Mouse (Mus musculus) hindbrain, embryonic 12.5 days (tissue): ENCODE measurements at regions not wholly inside any gene's neighbourhood (a gene's known extent, or its start where the extent isn't known, plus 50 kb on each side); places are given as distances from the start of the nearest gene placed in this dataset.
A peak's percentile ranks its signal among the peaks of the same experiment; 100 is the strongest.

ENCODE experiments used
- ATAC-seq: fragments of 200-750 bp; cut with Nextera tagmentation; 2 replicates; pipeline ENCODE4 v1.8.0; 2017; ENCODE audit warnings: moderate TSS enrichment; ENCODE audit not compliant: low FRiP score
- H3K27ac ChIP-seq: fragments of 300-500 bp; sonication (generic); 2 replicates; pipeline ENCODE4 v1.5.1; 2016; ENCODE audit warnings: mild to moderate bottlenecking
- H3K27me3 ChIP-seq: fragments of 300-500 bp; sonication (generic); 2 replicates; pipeline ENCODE4 v1.6.1; 2016; ENCODE audit warnings: mild to moderate bottlenecking
- H3K36me3 ChIP-seq: fragments of 300-500 bp; sonication (generic); 2 replicates; pipeline ENCODE4 v1.6.1; 2016; ENCODE audit warnings: mild to moderate bottlenecking
- H3K4me1 ChIP-seq: fragments of 300-500 bp; sonication (generic); 2 replicates; pipeline ENCODE4 v1.6.1; 2016
- H3K4me2 ChIP-seq: fragments of 300-500 bp; sonication (generic); replicated peaks from 2 replicates; pipeline ENCODE4 v1.6.1; 2016; ENCODE audit warnings: mild to moderate bottlenecking
- H3K4me3 ChIP-seq: fragments of 300-500 bp; sonication (generic); 2 replicates; pipeline ENCODE4 v1.5.1; 2016; ENCODE audit warnings: mild to moderate bottlenecking
- H3K9ac ChIP-seq: fragments of 300-500 bp; sonication (generic); 2 replicates; pipeline ENCODE4 v1.6.1; 2016; ENCODE audit warnings: mild to moderate bottlenecking, moderate library complexity
- H3K9me3 ChIP-seq: fragments of 300-500 bp; sonication (generic); replicated peaks from 2 replicates; pipeline ENCODE4 v1.6.1; 2016; ENCODE audit warnings: mild to moderate bottlenecking
- WGBS: fragments of 180-500 bp; shearing (Covaris S2); methylation state at CpG from one replicate; pipeline ENCODE4 v1.1.7; 2016; 5-methylcytosine and 5-hydroxymethylcytosine counted together

DNA sequence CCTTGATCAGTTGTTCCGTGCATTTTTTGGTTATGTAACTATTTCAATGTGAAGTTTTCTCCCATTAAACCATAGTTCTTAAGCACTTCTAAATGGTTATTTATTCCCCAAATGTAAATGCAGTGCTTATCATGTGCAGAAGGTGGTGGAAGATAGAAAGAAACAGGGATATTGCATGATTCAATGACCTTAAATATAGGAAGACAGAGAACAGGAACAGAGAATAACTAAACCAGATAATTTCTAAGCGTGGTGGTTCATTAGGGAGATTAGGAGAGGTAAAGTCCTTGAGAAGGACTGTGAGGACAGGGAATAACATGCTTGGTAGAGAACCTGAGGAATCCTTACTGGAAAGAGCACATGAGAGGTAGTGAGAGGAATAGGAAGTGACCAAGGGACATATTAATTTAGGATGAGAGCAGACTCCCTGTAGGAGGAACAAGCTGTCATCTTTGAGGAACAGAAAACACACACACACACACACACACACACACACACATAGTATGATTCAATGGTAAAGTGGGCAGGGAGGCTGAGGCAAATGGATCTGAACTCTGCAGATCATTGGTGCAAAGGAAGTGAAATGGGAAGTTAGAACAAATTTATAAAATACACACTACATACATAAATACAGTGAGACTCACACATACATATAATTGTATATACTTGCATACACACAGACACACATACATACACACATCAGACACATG lies 143.4 kb upstream of the Chl1 start:
- ATAC-seq, result no peak
- Histone ChIP-seq H3K27ac (no peak overlapping the region), H3K9me3 (no peaks in the 10 kb centered on the region), H3K9ac (no peak overlapping the region), H3K4me2 (no peak overlapping the region), H3K4me3 (no peak overlapping the region), H3K4me1 (no peaks in the 10 kb centered on the region), H3K36me3 (no peaks in the 10 kb centered on the region), H3K27me3 (no peaks in the 10 kb centered on the region)
- WGBS, result 79% methylated on average over 2 of the region's 2 CpGs

GRCm38 (mm10) chr6:103374956-103375355 lies 135.4 kb upstream of the Chl1 start:
- no peaks in the 10 kb centered on the region for H3K36me3 ChIP-seq
- no peak overlapping the region for H3K4me3 ChIP-seq
- no peak for ATAC-seq
- H3K27me3 ChIP-seq, result no peaks in the 10 kb centered on the region
- 84% methylated on average over 7 of the region's 7 CpGs for WGBS
- H3K9ac ChIP-seq, result no peak overlapping the region
- H3K4me1 ChIP-seq, result 0 out of 2 replicates have a peak, but pooled peaks cover 6% of the 10 kb centered on the region
- no peaks in the 10 kb centered on the region for H3K9me3 ChIP-seq
- H3K4me2 ChIP-seq, result no peak overlapping the region
- H3K27ac ChIP-seq, result no peak overlapping the region

GRCm38 (mm10) chr6:103377277-103377676 lies 133.1 kb upstream of the Chl1 start:
- peak; percentile 63 for ATAC-seq
- Histone ChIP-seq H3K36me3 (no peaks in the 10 kb centered on the region), H3K4me3 (no peak overlapping the region), H3K27ac (peak overlapping the region; percentile 55; the same call in 1 of the 2 replicates), H3K9me3 (no peaks in the 10 kb centered on the region), H3K9ac (no peak overlapping the region), H3K27me3 (no peaks in the 10 kb centered on the region), H3K4me1 (peaks cover 11% of the 10 kb centered on the region; the same call in 1 of the 2 replicates), H3K4me2 (no peak overlapping the region)
- WGBS, result 46% methylated on average over 1 of the region's 1 CpGs

- Histone ChIP-seq H3K27ac (peak overlapping the region; percentile 48; the same call in 1 of the 2 replicates), H3K4me3 (no peak overlapping the region), H3K4me1 (peaks cover 14% of the 10 kb centered on the region), H3K27me3 (no peaks in the 10 kb centered on the region), H3K9me3 (no peaks in the 10 kb centered on the region), H3K36me3 (no peaks in the 10 kb centered on the region), H3K4me2 (no peak overlapping the region), H3K9ac (no peak overlapping the region)
- ATAC-seq, result peak; percentile 60; the same call in 1 of the 2 replicates
These were observed 132.3 kb upstream of the Chl1 start for GRCm38 (mm10) chr6:103378047-103378446.

DNA sequence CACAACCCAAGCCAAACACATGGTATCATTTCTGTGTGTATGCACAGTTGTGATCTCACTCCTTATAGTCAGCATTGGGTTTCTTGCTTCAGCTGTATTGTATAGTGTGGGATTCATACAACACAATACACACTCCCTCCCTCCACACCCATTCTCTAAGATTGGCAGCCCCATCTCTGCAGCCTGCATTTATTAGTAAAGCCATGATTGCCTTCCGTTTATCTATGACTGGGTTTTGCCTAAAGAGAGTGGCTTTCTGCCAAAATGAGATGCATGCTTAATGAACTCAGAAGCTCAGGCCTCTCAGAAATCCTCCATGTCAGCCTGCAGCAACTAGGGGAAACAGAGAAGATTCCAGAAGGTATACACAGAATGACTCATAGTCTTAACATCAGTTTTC lies 129.4 kb upstream of the Chl1 start:
- Histone ChIP-seq H3K9me3 (no peaks in the 10 kb centered on the region), H3K4me1 (peaks cover 14% of the 10 kb centered on the region), H3K4me3 (no peak overlapping the region), H3K4me2 (no peak overlapping the region), H3K27me3 (no peaks in the 10 kb centered on the region), H3K27ac (peak overlapping the region; percentile 45), H3K36me3 (no peaks in the 10 kb centered on the region), H3K9ac (no peak overlapping the region)
- peak; percentile 47 for ATAC-seq
- WGBS, result 37% methylated on average over 1 of the region's 1 CpGs

GRCm38 (mm10) chr6:103381930-103382329 lies 128.5 kb upstream of the Chl1 start:
- Histone ChIP-seq H3K4me2 (no peak overlapping the region), H3K4me1 (peaks cover 14% of the 10 kb centered on the region), H3K9me3 (no peaks in the 10 kb centered on the region), H3K27me3 (no peaks in the 10 kb centered on the region), H3K9ac (no peak overlapping the region), H3K27ac (peak overlapping the region; percentile 67), H3K4me3 (no peak overlapping the region), H3K36me3 (no peaks in the 10 kb centered on the region)
- 47% methylated on average over 2 of the region's 2 CpGs for WGBS
- ATAC-seq, result no peak

DNA sequence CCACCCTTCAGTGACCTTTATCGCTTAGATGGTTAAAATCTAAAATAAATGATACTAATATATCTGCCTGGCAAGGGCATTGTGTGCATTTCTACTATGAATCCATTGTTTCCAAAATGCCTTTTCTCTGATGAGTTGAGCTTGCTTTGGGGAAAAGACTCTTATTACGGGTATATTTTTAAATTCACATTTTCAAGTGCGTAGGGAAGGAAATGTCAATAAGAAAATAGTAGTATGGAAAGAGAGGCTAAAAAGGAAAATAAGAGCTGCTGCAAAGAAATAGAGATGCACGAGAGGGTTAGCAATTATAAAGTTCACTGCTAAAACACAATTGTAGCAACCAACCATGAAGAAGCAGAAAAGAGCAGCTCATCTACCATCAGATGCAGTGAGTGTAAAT lies 123.8 kb upstream of the Chl1 start:
- no peak for ATAC-seq
- H3K4me3 ChIP-seq, result no peak overlapping the region
- H3K4me2 ChIP-seq, result no peak overlapping the region
- no peaks in the 10 kb centered on the region for H3K9me3 ChIP-seq
- H3K27me3 ChIP-seq, result no peaks in the 10 kb centered on the region
- WGBS, result 51% methylated on average over 4 of the region's 4 CpGs
- no peak overlapping the region for H3K9ac ChIP-seq
- H3K4me1 ChIP-seq, result peaks cover 8% of the 10 kb centered on the region
- no peaks in the 10 kb centered on the region for H3K36me3 ChIP-seq
- H3K27ac ChIP-seq, result peak overlapping the region; percentile 35; the same call in 1 of the 2 replicates

DNA sequence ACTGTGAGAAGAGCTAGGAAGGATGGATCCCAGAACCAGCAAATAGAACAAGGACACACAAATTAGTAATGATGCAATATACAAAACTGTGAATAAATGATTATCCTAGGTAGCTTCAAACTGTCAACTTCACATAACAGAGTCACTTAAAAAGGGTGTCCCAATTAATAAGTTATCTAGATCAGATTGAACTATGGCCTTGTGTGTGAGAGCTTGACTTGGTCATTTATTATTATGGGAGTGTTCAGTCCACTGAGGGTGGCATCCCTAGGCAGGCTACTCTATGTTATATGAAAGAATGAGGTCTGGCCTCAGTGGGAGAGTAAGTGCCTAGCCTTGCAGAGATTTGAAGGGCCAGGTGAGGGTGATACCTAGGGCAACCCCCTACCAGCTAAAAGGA lies 104.4 kb upstream of the Chl1 start:
- Histone ChIP-seq H3K9ac (no peak overlapping the region), H3K4me3 (no peak overlapping the region), H3K36me3 (no peaks in the 10 kb centered on the region), H3K27ac (no peak overlapping the region), H3K4me2 (no peak overlapping the region), H3K9me3 (no peaks in the 10 kb centered on the region), H3K4me1 (no peaks in the 10 kb centered on the region), H3K27me3 (no peaks in the 10 kb centered on the region)
- no peak for ATAC-seq

GRCm38 (mm10) chr6:103414888-103415287 lies 95.5 kb upstream of the Chl1 start:
- Histone ChIP-seq H3K9me3 (no peaks in the 10 kb centered on the region), H3K4me2 (no peak overlapping the region), H3K27ac (no peak overlapping the region), H3K36me3 (no peaks in the 10 kb centered on the region), H3K27me3 (no peaks in the 10 kb centered on the region), H3K4me3 (no peak overlapping the region), H3K9ac (no peak overlapping the region), H3K4me1 (no peaks in the 10 kb centered on the region)
- ATAC-seq, result no peak
- 80% methylated on average over 2 of the region's 2 CpGs for WGBS

DNA sequence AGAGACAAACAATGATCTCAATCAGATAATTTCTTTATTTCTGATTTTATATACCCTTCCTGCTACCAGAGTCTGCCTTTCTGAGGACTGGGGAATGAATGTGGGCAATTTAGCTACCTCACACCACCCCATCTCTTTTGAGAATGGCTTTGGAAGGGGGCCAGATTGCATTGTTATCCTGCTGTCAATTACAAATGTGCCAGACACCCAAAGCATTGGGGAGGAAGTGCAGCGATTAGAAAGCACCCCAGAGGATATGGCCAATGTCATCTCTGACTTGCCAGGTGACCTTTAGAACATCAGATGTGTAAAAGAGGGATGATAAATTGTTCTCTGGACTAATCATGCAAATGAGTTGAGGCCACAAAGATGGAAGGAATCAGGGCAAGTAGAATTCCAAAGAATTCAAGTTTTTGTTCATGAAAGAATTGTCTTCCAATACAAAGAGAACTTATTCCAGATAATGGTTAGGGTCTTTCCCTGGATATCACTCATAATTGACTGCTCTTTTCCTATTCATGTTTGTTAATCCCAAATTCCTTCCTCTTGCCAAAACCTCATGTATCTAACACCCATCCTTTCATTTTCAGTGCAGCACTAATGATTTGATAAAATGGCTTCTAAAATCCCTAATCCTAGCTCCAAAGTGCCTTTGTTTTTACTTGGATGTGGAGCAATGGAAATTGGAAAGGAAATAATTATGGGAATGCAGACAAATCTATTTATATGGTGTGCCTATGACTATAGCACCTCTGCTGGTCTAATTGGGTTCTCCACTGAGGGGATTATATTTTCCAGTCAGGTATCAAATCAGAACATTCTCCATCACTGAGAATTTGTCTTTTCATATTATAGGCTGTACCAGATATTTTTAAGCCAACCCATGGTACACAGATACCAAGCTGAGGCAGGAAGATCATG lies 89.1 kb upstream of the Chl1 start:
- Histone ChIP-seq H3K4me3 (no peak overlapping the region), H3K27ac (no peak overlapping the region), H3K4me1 (no peaks in the 10 kb centered on the region), H3K27me3 (no peaks in the 10 kb centered on the region), H3K36me3 (no peaks in the 10 kb centered on the region), H3K4me2 (no peak overlapping the region), H3K9ac (no peak overlapping the region), H3K9me3 (no peaks in the 10 kb centered on the region)
- no peak for ATAC-seq
- 35% methylated on average over 1 of the region's 1 CpGs for WGBS

GRCm38 (mm10) chr6:103430933-103431594 lies 79.3 kb upstream of the Chl1 start:
- H3K4me3 ChIP-seq, result no peak overlapping the region
- H3K4me1 ChIP-seq, result no peaks in the 10 kb centered on the region
- no peaks in the 10 kb centered on the region for H3K9me3 ChIP-seq
- no peaks in the 10 kb centered on the region for H3K36me3 ChIP-seq
- H3K27me3 ChIP-seq, result no peaks in the 10 kb centered on the region
- no peak overlapping the region for H3K4me2 ChIP-seq
- no peak for ATAC-seq
- 71% methylated on average over 5 of the region's 5 CpGs for WGBS
- no peak overlapping the region for H3K9ac ChIP-seq
- H3K27ac ChIP-seq, result peak overlapping the region; percentile 57

DNA sequence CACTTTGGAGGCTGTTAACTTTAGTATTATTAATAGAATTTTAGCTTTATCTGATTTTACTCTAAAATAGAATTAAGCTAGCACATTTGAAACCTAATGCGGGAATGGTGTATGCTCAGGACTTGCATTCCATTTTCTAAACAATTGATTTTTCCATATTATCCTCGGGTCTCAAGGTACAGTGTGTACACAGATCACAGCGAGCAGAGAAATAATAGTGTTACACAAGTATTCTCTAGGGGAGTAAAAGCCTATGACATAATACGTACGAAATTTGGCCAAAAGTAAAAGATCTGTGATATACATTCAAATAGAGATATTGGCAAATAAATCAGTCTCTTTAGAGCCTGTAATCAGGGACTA lies 78.8 kb upstream of the Chl1 start:
- Histone ChIP-seq H3K4me1 (no peaks in the 10 kb centered on the region), H3K27me3 (no peaks in the 10 kb centered on the region), H3K27ac (no peak overlapping the region), H3K36me3 (no peaks in the 10 kb centered on the region), H3K4me3 (no peak overlapping the region), H3K4me2 (no peak overlapping the region), H3K9me3 (no peaks in the 10 kb centered on the region), H3K9ac (no peak overlapping the region)
- no peak for ATAC-seq
- WGBS, result 80% methylated on average over 5 of the region's 5 CpGs
